Mouse (Mus musculus) small intestine, adult 2 months (tissue): Measurements from ENCODE around the gene Sun1. TPM values are rescaled to one million over a fixed set of nuclear protein-coding genes. Genes with fewer than 3 reads are reported as not detected.

Source experiments
- H3K27ac ChIP-seq: fragments of 200-500 bp; 2 replicates; pipeline ENCODE4 v1.5.1; 2012; ENCODE audit warnings: low read depth, low read length, control low read depth, inconsistent platforms; ENCODE audit not compliant: insufficient read depth
- H3K27me3 ChIP-seq: fragments of 200-500 bp; 2 replicates; pipeline ENCODE4 v1.6.1; 2012; ENCODE audit warnings: mild to moderate bottlenecking, moderate library complexity, low read length, inconsistent platforms; ENCODE audit not compliant: control insufficient read depth, insufficient read depth
- H3K36me3 ChIP-seq: fragments of 200-500 bp; 2 replicates; pipeline ENCODE4 v1.6.1; 2012; ENCODE audit warnings: mild to moderate bottlenecking, low read length, control low read depth, inconsistent platforms; ENCODE audit not compliant: control insufficient read depth, insufficient read depth
- H3K4me1 ChIP-seq: fragments of 200-500 bp; 2 replicates; pipeline ENCODE4 v1.6.1; 2012; ENCODE audit warnings: low read length, inconsistent platforms, mixed read lengths; ENCODE audit not compliant: control insufficient read depth, insufficient read depth, insufficient read length
- H3K4me3 ChIP-seq: fragments of 200-500 bp; 2 replicates; pipeline ENCODE4 v1.5.1; 2012; ENCODE audit warnings: low read depth, mild to moderate bottlenecking, control low read depth, inconsistent platforms, low read length, moderate library complexity
- CTCF ChIP-seq: fragments of 200-500 bp; IDR thresholded peaks from 2 replicates; pipeline ENCODE4 v1.5.1; 2012; ENCODE audit warnings: low read depth, mild to moderate bottlenecking, control low read depth, inconsistent platforms, low read length, moderate library complexity, mixed read lengths; ENCODE audit not compliant: insufficient replicate concordance, insufficient read length; ENCODE audit errors: extremely low read depth
- POLR2A ChIP-seq: fragments of 200-500 bp; IDR thresholded peaks from 2 replicates; pipeline ENCODE4 v1.6.1; 2012; ENCODE audit warnings: low read depth, mild to moderate bottlenecking, control low read depth, inconsistent platforms, low read length, moderate library complexity
- WGBS: fragments of 180-500 bp; shearing (Covaris S2); methylation state at CpG from one replicate; pipeline ENCODE4 v1.1.7; 2018; 5-methylcytosine and 5-hydroxymethylcytosine counted together
- polyA plus RNA-seq: library from polyadenylated mRNA; depleted of rRNA; stranded (reverse); fragments of >200 nt; gene quantifications from 2 replicates; pipeline ENCODE4 v1.2.3, GENCODE M21; 2012

Gene Sun1
- polyA plus RNA-seq, 1 experiment = 27.5 TPM

- Histone ChIP-seq H3K4me3 (no peak overlapping the region), H3K27me3 (no peaks in the 10 kb centered on the region), H3K27ac (no peak overlapping the region), H3K36me3 (no peaks in the 10 kb centered on the region), H3K4me1 (peaks cover 25% of the 10 kb centered on the region; the same call in 1 of the 2 replicates)
- TF ChIP-seq POLR2A (no peak), CTCF (no peak)
- 87% methylated on average over 3 of the region's 3 CpGs for WGBS
These were observed 1.7 kb upstream of the Sun1 start for GRCm38 (mm10) chr5:139198779-139199178.

GRCm38 (mm10) chr5:139199636-139199994 lies 822 bp upstream of the Sun1 start:
- WGBS = 41% methylated on average over 2 of the region's 2 CpGs
- H3K4me1 ChIP-seq = peaks cover 30% of the 10 kb centered on the region; the same call in 1 of the 2 replicates
- TF ChIP-seq POLR2A (no peak), CTCF (no peak)
- peak overlapping the region; percentile 79 for H3K4me3 ChIP-seq
- no peaks in the 10 kb centered on the region for H3K36me3 ChIP-seq
- no peaks in the 10 kb centered on the region for H3K27me3 ChIP-seq
- peak overlapping the region; percentile 79 for H3K27ac ChIP-seq

GRCm38 (mm10) chr5:139200770-139201569 lies 533 bp downstream of the Sun1 start:
- Histone ChIP-seq H3K36me3 (no peaks in the 10 kb centered on the region), H3K27me3 (no peaks in the 10 kb centered on the region), H3K4me3 (peak overlapping the region; percentile 83), H3K27ac (peak overlapping the region; percentile 50), H3K4me1 (peaks cover 36% of the 10 kb centered on the region)
- WGBS = under 1% methylated on average over 56 of the region's 57 CpGs
- TF ChIP-seq CTCF (no peak), POLR2A (no peak; the same call in 1 of the 2 replicates)

GRCm38 (mm10) chr5:139202127-139202526 lies 1.7 kb downstream of the Sun1 start:
- H3K4me1 ChIP-seq = peaks cover 33% of the 10 kb centered on the region
- no peaks in the 10 kb centered on the region for H3K27me3 ChIP-seq
- TF ChIP-seq POLR2A = no peak
- no peak for TF ChIP-seq CTCF
- H3K4me3 ChIP-seq = peak overlapping the region; percentile 83
- WGBS = 68% methylated on average over 11 of the region's 11 CpGs
- H3K27ac ChIP-seq = no peak overlapping the region
- H3K36me3 ChIP-seq = no peaks in the 10 kb centered on the region

- Histone ChIP-seq H3K4me3 (no peak overlapping the region), H3K27ac (no peak overlapping the region), H3K27me3 (no peaks in the 10 kb centered on the region), H3K36me3 (no peaks in the 10 kb centered on the region), H3K4me1 (peaks cover 37% of the 10 kb centered on the region)
- no peak for TF ChIP-seq CTCF
- no peak for TF ChIP-seq POLR2A
- 88% methylated on average over 5 of the region's 5 CpGs for WGBS
These were observed 2.9 kb downstream of the Sun1 start for GRCm38 (mm10) chr5:139203312-139203711.

GRCm38 (mm10) chr5:139206081-139206480 lies 5.6 kb downstream of the Sun1 start:
- 70% methylated on average over 4 of the region's 4 CpGs for WGBS
- peaks cover 49% of the 10 kb centered on the region for H3K4me1 ChIP-seq
- no peaks in the 10 kb centered on the region; the same call in 1 of the 2 replicates for H3K36me3 ChIP-seq
- TF ChIP-seq POLR2A (no peak), CTCF (no peak)
- H3K27ac ChIP-seq = no peak overlapping the region
- no peaks in the 10 kb centered on the region for H3K27me3 ChIP-seq
- no peak overlapping the region for H3K4me3 ChIP-seq

- TF ChIP-seq POLR2A = no peak
- no peak for TF ChIP-seq CTCF
- no peak overlapping the region for H3K4me3 ChIP-seq
- H3K4me1 ChIP-seq = peaks cover 49% of the 10 kb centered on the region
- no peak overlapping the region for H3K27ac ChIP-seq
- 61% methylated on average over 7 of the region's 7 CpGs for WGBS
- H3K36me3 ChIP-seq = no peaks in the 10 kb centered on the region; the same call in 1 of the 2 replicates
- H3K27me3 ChIP-seq = no peaks in the 10 kb centered on the region
These were observed 6.1 kb downstream of the Sun1 start for GRCm38 (mm10) chr5:139206525-139206924.
